Mouse (Mus musculus) intestine, embryonic 14.5 days (tissue): Measurements from ENCODE around the gene Cytip. TPM values are rescaled to one million over a fixed set of nuclear protein-coding genes. Genes with fewer than 3 reads are reported as not detected.
"Not testable (repeated sequence)": the region's sequence is repeated elsewhere in the genome, so short reads cannot be mapped to it uniquely, and the experiment has no call there.

Experiments
- ATAC-seq: fragments of 200-750 bp; cut with Nextera tagmentation; replicated peaks from 2 replicates; pipeline ENCODE4 v1.8.0; 2017; ENCODE audit warnings: low read depth, moderate number of reproducible peaks, moderate TSS enrichment, moderate library complexity; ENCODE audit not compliant: low FRiP score, low TSS enrichment
- DNase-seq: peaks from one replicate; pipeline ENCODE4 v3.0.0-alpha.2; 2018; ENCODE audit warnings: low spot score
- H3K27ac ChIP-seq: fragments of 300-500 bp; sonication (generic); 2 replicates; pipeline ENCODE4 v1.5.1; 2014; ENCODE audit warnings: low read depth, mild to moderate bottlenecking, control low read depth
- H3K27me3 ChIP-seq: fragments of 300-500 bp; sonication (generic); replicated peaks from 2 replicates; pipeline ENCODE4 v1.6.1; 2014; ENCODE audit warnings: low read length, control low read depth; ENCODE audit not compliant: control insufficient read depth, insufficient read depth
- H3K36me3 ChIP-seq: fragments of 300-500 bp; sonication (generic); 2 replicates; pipeline ENCODE4 v1.6.1; 2014; ENCODE audit warnings: low read length, control low read depth; ENCODE audit not compliant: control insufficient read depth, insufficient read depth
- H3K4me1 ChIP-seq: fragments of 300-500 bp; sonication (generic); replicated peaks from 2 replicates; pipeline ENCODE4 v1.6.1; 2014; ENCODE audit warnings: low read length, control low read depth, mixed read lengths; ENCODE audit not compliant: control insufficient read depth, insufficient read depth
- H3K4me2 ChIP-seq: fragments of 300-500 bp; sonication (generic); 2 replicates; pipeline ENCODE4 v1.6.1; 2014; ENCODE audit warnings: low read length
- H3K4me3 ChIP-seq: fragments of 300-500 bp; sonication (generic); 2 replicates; pipeline ENCODE4 v1.5.1; 2014; ENCODE audit warnings: low read depth, low read length, control low read depth, mixed read lengths
- H3K9ac ChIP-seq: fragments of 300-500 bp; sonication (generic); 2 replicates; pipeline ENCODE4 v1.6.1; 2014; ENCODE audit warnings: mild to moderate bottlenecking, low read length
- H3K9me3 ChIP-seq: fragments of 300-500 bp; sonication (generic); 2 replicates; pipeline ENCODE4 v1.6.1; 2016; ENCODE audit warnings: low read length, control low read depth; ENCODE audit not compliant: control insufficient read depth
- WGBS: fragments of 180-500 bp; shearing (Covaris S2); extraction: QIAGEN DNeasy Blood & Tissue Kit; methylation state at CpG from one replicate; pipeline ENCODE4 v1.1.7; 2014; 5-methylcytosine and 5-hydroxymethylcytosine counted together
- polyA plus RNA-seq: library from polyadenylated mRNA; unstranded; fragments of >200 nt; fragmentation: Nextera tagmentation; extraction: Ambion mirVana; gene quantifications from 2 replicates; pipeline ENCODE4 v1.2.1, GENCODE M21; 2014

The Cytip gene
- polyA plus RNA-seq, 1 experiment from 2014 or later, result 1.1 TPM

GRCm38 (mm10) chr2:58111105-58111504 lies 84.2 kb downstream of the Cytip start:
- no peak for DNase-seq
- Histone ChIP-seq H3K9me3 (no peaks in the 10 kb centered on the region), H3K4me3 (no peak overlapping the region), H3K36me3 (no peaks in the 10 kb centered on the region), H3K4me1 (no peaks in the 10 kb centered on the region), H3K4me2 (no peak overlapping the region), H3K9ac (no peak overlapping the region), H3K27me3 (no peaks in the 10 kb centered on the region), H3K27ac (no peak overlapping the region)
- no peak for ATAC-seq
- WGBS, result 74% methylated on average over 4 of the region's 4 CpGs

- DNase-seq, ATAC-seq, H3K4me2 ChIP-seq: not testable (repeated sequence)
Measured at GRCm38 (mm10) chr2:58107887-58108286, 87.4 kb downstream of the Cytip start.

GRCm38 (mm10) chr2:58107046-58107445 lies 88.3 kb downstream of the Cytip start:
- Histone ChIP-seq H3K36me3 (no peaks in the 10 kb centered on the region), H3K9ac (no peak overlapping the region), H3K4me2 (no peak overlapping the region), H3K27ac (no peak overlapping the region), H3K27me3 (no peaks in the 10 kb centered on the region), H3K4me1 (no peaks in the 10 kb centered on the region), H3K9me3 (no peaks in the 10 kb centered on the region), H3K4me3 (no peak overlapping the region)
- 86% methylated on average over 6 of the region's 6 CpGs for WGBS
- ATAC-seq (no peak), DNase-seq (no peak)

More at GRCm38 (mm10) chr2:58107887-58108286, 87.4 kb downstream of the Cytip start:
- H3K9me3 ChIP-seq, H3K9ac ChIP-seq, H3K4me1 ChIP-seq, H3K27me3 ChIP-seq, H3K36me3 ChIP-seq, H3K27ac ChIP-seq, H3K4me3 ChIP-seq: not testable (repeated sequence)
- 92% methylated on average over 13 of the region's 16 CpGs for WGBS

- Histone ChIP-seq H3K27ac (no peak overlapping the region), H3K36me3 (no peaks in the 10 kb centered on the region), H3K9ac (no peak overlapping the region), H3K4me3 (no peak overlapping the region), H3K4me2 (no peak overlapping the region), H3K4me1 (no peaks in the 10 kb centered on the region), H3K9me3 (no peaks in the 10 kb centered on the region), H3K27me3 (no peaks in the 10 kb centered on the region)
- 70% methylated on average over 1 of the region's 1 CpGs for WGBS
- ATAC-seq (no peak), DNase-seq (no peak)
Measured at GRCm38 (mm10) chr2:58094818-58095217, 100.5 kb downstream of the Cytip start.

GRCm38 (mm10) chr2:58086420-58086819 lies 108.9 kb downstream of the Cytip start:
- H3K9me3 ChIP-seq, result no peaks in the 10 kb centered on the region
- H3K36me3 ChIP-seq, result no peaks in the 10 kb centered on the region
- H3K9ac ChIP-seq, result no peak overlapping the region
- no peaks in the 10 kb centered on the region for H3K27me3 ChIP-seq
- no peak overlapping the region for H3K27ac ChIP-seq
- DNase-seq, result no peak
- 87% methylated on average over 1 of the region's 1 CpGs for WGBS
- no peak overlapping the region for H3K4me2 ChIP-seq
- H3K4me1 ChIP-seq, result no peaks in the 10 kb centered on the region
- no peak for ATAC-seq
- no peak overlapping the region for H3K4me3 ChIP-seq

GRCm38 (mm10) chr2:58079849-58080248 lies 115.5 kb downstream of the Cytip start:
- H3K36me3 ChIP-seq, result no peaks in the 10 kb centered on the region
- H3K4me1 ChIP-seq, result no peaks in the 10 kb centered on the region
- WGBS, result 57% methylated on average over 1 of the region's 1 CpGs
- no peak overlapping the region for H3K9ac ChIP-seq
- no peak for DNase-seq
- H3K27me3 ChIP-seq, result no peaks in the 10 kb centered on the region
- no peaks in the 10 kb centered on the region for H3K9me3 ChIP-seq
- no peak overlapping the region for H3K27ac ChIP-seq
- H3K4me3 ChIP-seq, result no peak overlapping the region
- no peak for ATAC-seq
- no peak overlapping the region for H3K4me2 ChIP-seq

Other genes starting within 250 kb of the Cytip start
- gene Galnt5, start 197.6 kb downstream of the Cytip start, polyA plus RNA-seq, result 3.0 and 3.1 TPM in 2 replicates
- gene Ermn, start 142.7 kb downstream of the Cytip start, polyA plus RNA-seq, result not detected in 2 replicates
- gene Acvr1c, start 162.4 kb upstream of the Cytip start, polyA plus RNA-seq, result 0.75 and 1.3 TPM in 2 replicates